Mouse (Mus musculus) heart, embryonic 14.5 days (tissue): ENCODE data around the gene Phc2. TPM values are rescaled to one million over a fixed set of nuclear protein-coding genes. Genes with fewer than 3 reads are reported as not detected.

Experiments used
- ATAC-seq: fragments of 200-750 bp; cut with Nextera tagmentation; 2 replicates; pipeline ENCODE4 v1.8.0; 2017; ENCODE audit warnings: low read depth, moderate TSS enrichment; ENCODE audit not compliant: insufficient number of reproducible peaks, insufficient read depth, low FRiP score
- H3K27ac ChIP-seq, 2 experiments: fragments of 200-500 bp in 1 of 2; fragments of 300-500 bp in 1 of 2; sonication (generic) in 1 of 2; replicated peaks in 1 of 2; 2 replicates each; pipeline ENCODE4 v1.5.1; 2012 to 2014; ENCODE audit warnings: low read depth in 2 of 2, low read length in 2 of 2, control low read depth in 1 of 2, mild to moderate bottlenecking in 1 of 2, mixed read lengths in 1 of 2; ENCODE audit not compliant: control insufficient read depth in 1 of 2, insufficient read depth in 1 of 2
- H3K27me3 ChIP-seq: fragments of 300-500 bp; sonication (generic); 2 replicates; pipeline ENCODE4 v1.6.1; 2014; ENCODE audit warnings: mild to moderate bottlenecking, low read length, control low read depth; ENCODE audit not compliant: control insufficient read depth, insufficient read depth
- H3K36me3 ChIP-seq: fragments of 300-500 bp; sonication (generic); 2 replicates; pipeline ENCODE4 v1.6.1; 2014; ENCODE audit warnings: mild to moderate bottlenecking, control low read depth, low read length, mixed read lengths; ENCODE audit not compliant: control insufficient read depth, insufficient read depth
- H3K4me1 ChIP-seq, 2 experiments: fragments of 200-500 bp in 1 of 2; fragments of 300-500 bp in 1 of 2; sonication (generic) in 1 of 2; 2 replicates each; pipeline ENCODE4 v1.6.1; 2012 to 2014; ENCODE audit warnings: low read length in 2 of 2, control low read depth in 1 of 2, mixed read lengths in 1 of 2; ENCODE audit not compliant: control insufficient read depth in 2 of 2, insufficient read depth in 2 of 2
- H3K4me2 ChIP-seq: fragments of 300-500 bp; sonication (generic); 2 replicates; pipeline ENCODE4 v1.6.1; 2014; ENCODE audit warnings: mild to moderate bottlenecking, low read length
- H3K4me3 ChIP-seq, 2 experiments: fragments of 200-500 bp in 1 of 2; fragments of 300-500 bp in 1 of 2; sonication (generic) in 1 of 2; 2 replicates each; pipeline ENCODE4 v1.5.1; 2012 to 2014; ENCODE audit warnings: low read length in 2 of 2, mild to moderate bottlenecking in 2 of 2, control low read depth in 1 of 2, low read depth in 1 of 2, moderate library complexity in 1 of 2; ENCODE audit not compliant: control insufficient read depth in 1 of 2, insufficient read depth in 1 of 2
- H3K9ac ChIP-seq: fragments of 300-500 bp; sonication (generic); 2 replicates; pipeline ENCODE4 v1.6.1; 2014; ENCODE audit warnings: mild to moderate bottlenecking, low read length
- H3K9me3 ChIP-seq: fragments of 300-500 bp; sonication (generic); 2 replicates; pipeline ENCODE4 v1.6.1; 2016; ENCODE audit warnings: low read length, control low read depth; ENCODE audit not compliant: control insufficient read depth
- WGBS: fragments of 180-500 bp; shearing (Covaris S2); extraction: QIAGEN DNeasy Blood & Tissue Kit; methylation state at CpG from one replicate; pipeline ENCODE4 v1.1.7; 2014; 5-methylcytosine and 5-hydroxymethylcytosine counted together
- polyA plus RNA-seq: library from polyadenylated mRNA; unstranded; fragments of >200 nt; fragmentation: Nextera tagmentation; extraction: Ambion mirVana; gene quantifications from 2 replicates; pipeline ENCODE4 v1.2.1, GENCODE M21; 2014

Gene Phc2
- polyA plus RNA-seq, 1 experiment from 2014 or later: 42.5 TPM

DNA sequence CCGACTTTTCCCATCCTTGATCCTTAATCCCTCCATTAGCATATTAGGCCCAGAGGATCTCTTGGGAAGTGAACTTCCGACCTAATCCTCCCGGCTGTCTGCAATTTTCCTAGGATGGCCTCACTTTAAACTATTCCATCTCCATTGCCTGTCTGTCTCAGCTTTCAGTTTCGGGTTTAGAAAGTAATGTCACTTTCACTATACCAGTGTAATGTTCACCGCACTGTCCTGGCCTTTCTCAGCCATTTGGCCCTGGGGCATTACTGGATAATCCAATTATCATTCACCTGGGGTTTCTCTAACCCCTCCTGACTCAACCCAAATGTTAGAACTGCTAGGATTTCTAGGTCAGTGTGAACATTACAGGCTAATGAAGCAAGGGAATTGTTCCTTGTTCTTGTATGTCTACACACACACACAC lies 73.9 kb downstream of the Phc2 start:
- H3K4me1 ChIP-seq: peaks cover 30 to 61% of the 10 kb centered on the region in 2 experiments

DNA sequence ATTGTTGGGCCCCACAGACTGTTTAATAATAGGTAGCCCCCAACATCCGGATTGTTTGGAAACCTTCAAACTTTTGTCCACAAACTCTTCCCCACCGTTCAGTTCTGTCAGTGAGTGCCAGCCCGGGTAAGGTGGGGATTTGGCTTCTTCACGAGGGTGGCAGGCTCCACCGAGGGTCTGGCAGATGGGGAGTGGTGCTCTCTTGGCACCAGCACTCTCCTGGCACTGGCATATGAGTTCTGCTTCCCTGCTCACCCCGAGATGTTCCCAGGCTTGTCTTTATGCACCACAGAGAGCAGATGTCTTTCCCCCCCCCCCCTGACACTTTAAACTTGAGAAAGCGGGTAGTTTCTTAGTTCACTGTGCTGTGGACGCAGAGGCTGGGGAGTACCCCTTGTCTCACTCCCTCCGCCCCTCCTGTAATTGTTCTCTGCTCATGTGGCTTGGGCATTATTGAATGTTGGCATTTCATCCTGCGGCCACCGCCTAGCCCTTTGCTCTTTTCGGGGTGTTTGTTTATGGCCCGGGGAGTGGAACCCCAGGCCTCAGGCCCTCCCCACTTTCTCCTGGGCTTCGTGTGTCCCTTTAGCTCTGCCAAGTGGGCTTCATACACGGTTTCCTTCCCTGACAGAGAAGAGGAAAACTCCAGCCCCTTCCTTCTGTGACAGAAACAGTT lies 74.7 kb downstream of the Phc2 start:
- 33% methylated on average over 15 of the region's 15 CpGs for WGBS
- ATAC-seq: no peak
- Histone ChIP-seq H3K4me1 (peaks cover 30 to 62% of the 10 kb centered on the region in 2 experiments), H3K36me3 (peaks cover 12% of the 10 kb centered on the region), H3K27me3 (no peaks in the 10 kb centered on the region), H3K9ac (peak overlapping the region; percentile 96), H3K4me2 (peak overlapping the region; percentile 84), H3K9me3 (no peaks in the 10 kb centered on the region), H3K4me3 (peak overlapping the region; percentile 66 to 97), H3K27ac (peak overlapping the region; percentile 83 to 94)

More for the DNA sequence above, 73.9 kb downstream of the Phc2 start:
- peaks cover 12% of the 10 kb centered on the region for H3K36me3 ChIP-seq
- peak overlapping the region; percentile 83 to 94 for H3K27ac ChIP-seq
- no peaks in the 10 kb centered on the region for H3K27me3 ChIP-seq
- H3K9ac ChIP-seq: peak overlapping the region; percentile 96
- ATAC-seq: no peak
- peak overlapping the region; percentile 66 to 97 for H3K4me3 ChIP-seq
- peak overlapping the region; percentile 84 for H3K4me2 ChIP-seq
- no peaks in the 10 kb centered on the region for H3K9me3 ChIP-seq
- WGBS: under 1% methylated on average over 5 of the region's 5 CpGs

DNA sequence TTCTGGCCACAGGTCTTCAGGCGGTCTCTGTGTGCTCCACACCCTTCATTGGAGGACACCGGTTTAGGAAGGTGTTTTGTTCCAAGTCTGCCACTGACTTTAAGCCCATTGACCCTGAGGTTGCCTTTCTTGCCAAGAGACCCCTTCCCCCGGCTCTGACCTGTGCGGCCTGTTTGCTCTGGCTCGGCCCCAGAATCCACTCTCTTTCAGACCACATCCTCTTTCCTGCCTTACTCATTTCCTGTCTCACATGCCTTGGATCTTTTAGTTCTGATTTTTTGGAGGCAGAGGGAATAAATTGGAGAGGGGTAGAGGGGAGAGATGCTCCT lies 75.2 kb downstream of the Phc2 start:
- 38% methylated on average over 5 of the region's 5 CpGs for WGBS
- Histone ChIP-seq H3K4me3 (peak overlapping the region; percentile 66 to 97), H3K4me1 (peaks cover 32 to 63% of the 10 kb centered on the region in 2 experiments), H3K27me3 (no peaks in the 10 kb centered on the region), H3K4me2 (peak overlapping the region; percentile 84), H3K9ac (peak overlapping the region; percentile 96), H3K27ac (peak overlapping the region; percentile 83 to 94), H3K9me3 (no peaks in the 10 kb centered on the region), H3K36me3 (peaks cover 12% of the 10 kb centered on the region)
- ATAC-seq: no peak

DNA sequence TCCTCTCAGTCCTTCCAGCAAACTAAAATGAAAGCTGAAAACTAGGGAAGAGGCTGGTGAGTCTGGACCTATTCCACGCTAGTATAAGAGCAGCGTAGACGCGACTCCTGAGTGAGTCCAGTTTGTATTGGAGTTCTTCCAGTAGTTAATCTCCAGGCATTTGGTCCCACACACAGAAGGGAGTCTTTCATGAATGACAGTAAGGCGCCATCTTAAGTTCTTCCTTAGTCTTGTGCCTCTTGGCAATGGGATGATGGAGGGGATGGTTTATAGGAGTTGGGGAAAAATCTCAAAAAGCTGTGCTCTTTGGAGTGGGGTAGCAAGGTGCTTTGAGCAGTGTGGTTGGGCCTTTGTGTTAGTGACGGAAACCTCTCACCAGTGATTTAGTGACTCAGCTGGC lies 75.8 kb downstream of the Phc2 start:
- peak overlapping the region in 1 of 2 experiments; percentile 66; a peak in 2 of 4 replicates for H3K4me3 ChIP-seq
- no peak for ATAC-seq
- H3K36me3 ChIP-seq: peaks cover 12% of the 10 kb centered on the region
- H3K4me1 ChIP-seq: peaks cover 34 to 69% of the 10 kb centered on the region in 2 experiments
- WGBS: 60% methylated on average over 6 of the region's 6 CpGs
- no peaks in the 10 kb centered on the region for H3K27me3 ChIP-seq
- peak overlapping the region; percentile 84 for H3K4me2 ChIP-seq
- H3K9me3 ChIP-seq: no peaks in the 10 kb centered on the region
- H3K9ac ChIP-seq: peak overlapping the region; percentile 96
- H3K27ac ChIP-seq: peak overlapping the region; percentile 83 to 94

DNA sequence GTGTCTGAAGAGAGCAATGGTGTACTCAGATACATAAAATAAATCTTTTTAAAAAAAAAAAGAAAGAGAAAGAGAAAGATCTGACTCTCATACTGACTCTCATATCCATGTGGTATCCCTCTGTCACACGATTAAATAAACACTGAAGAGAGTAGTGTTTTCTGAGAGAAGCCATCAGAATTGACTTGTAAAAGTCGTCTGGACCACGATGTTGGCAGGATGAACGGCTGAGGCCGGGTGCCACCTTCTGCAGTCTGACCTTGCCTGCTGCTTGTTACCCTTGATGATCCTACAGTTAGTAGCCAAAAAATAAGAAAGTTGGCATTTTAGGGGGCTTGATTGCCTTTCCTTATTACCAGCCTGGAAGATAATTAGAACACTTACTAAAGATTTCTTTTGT lies 78.3 kb downstream of the Phc2 start:
- peaks cover 16% of the 10 kb centered on the region for H3K36me3 ChIP-seq
- WGBS: 40% methylated on average over 5 of the region's 5 CpGs
- peaks cover 50 to 90% of the 10 kb centered on the region in 2 experiments for H3K4me1 ChIP-seq
- no peak overlapping the region for H3K4me3 ChIP-seq
- H3K4me2 ChIP-seq: peak overlapping the region; percentile 1; the same call in 1 of the 2 replicates
- no peak for ATAC-seq
- no peaks in the 10 kb centered on the region for H3K27me3 ChIP-seq
- no peak overlapping the region; a peak in 1 of 4 replicates for H3K27ac ChIP-seq
- no peak overlapping the region for H3K9ac ChIP-seq
- H3K9me3 ChIP-seq: no peaks in the 10 kb centered on the region

DNA sequence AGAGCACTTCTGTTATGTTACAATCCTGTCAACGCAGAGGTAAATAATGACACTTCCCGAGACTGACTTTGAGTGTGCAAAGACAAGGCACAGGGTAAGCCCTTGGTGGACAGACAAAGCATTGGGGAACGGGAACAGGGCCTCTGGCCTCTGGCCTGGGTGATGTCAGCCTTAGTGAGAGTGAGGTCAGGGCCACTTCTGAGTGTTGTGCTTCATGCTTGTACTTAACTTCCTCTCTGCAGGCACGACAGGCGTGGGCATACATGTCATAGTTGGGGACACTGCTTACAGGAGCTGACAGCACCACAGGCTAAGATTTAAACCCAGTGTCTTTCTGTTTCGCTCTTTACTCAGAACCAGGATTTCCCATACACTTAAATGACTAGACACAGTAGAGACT lies 79.0 kb downstream of the Phc2 start:
- no peaks in the 10 kb centered on the region for H3K9me3 ChIP-seq
- WGBS: 15% methylated on average over 6 of the region's 6 CpGs
- peak overlapping the region; percentile 46 for H3K4me2 ChIP-seq
- H3K27ac ChIP-seq: peak overlapping the region; percentile 80 to 83
- no peaks in the 10 kb centered on the region for H3K27me3 ChIP-seq
- no peak for ATAC-seq
- H3K36me3 ChIP-seq: peaks cover 16% of the 10 kb centered on the region
- H3K4me3 ChIP-seq: no peak overlapping the region
- H3K9ac ChIP-seq: 0 out of 2 replicates have a peak overlapping the region, but pooled peaks have one; percentile 44
- H3K4me1 ChIP-seq: peaks cover 55 to 96% of the 10 kb centered on the region in 2 experiments

DNA sequence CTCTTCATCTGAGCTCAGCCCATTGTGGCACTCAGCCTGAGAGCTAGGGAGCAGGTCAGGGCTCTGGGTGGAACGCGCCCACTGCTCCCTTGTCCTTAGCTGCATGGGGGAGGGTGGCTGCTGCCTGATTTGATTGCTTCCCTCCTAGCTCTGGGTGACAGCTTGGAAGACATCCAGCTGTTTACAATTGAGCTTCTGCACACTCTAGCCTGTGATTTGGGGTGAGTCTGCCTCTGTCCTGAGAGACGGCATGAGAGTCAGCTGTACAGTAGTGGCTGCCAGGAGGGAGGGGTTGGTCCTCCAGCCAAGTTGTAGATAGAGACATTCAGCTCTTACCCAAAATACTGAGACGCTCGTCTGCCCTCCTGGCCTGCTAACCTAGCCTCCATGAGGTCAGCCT lies 79.7 kb downstream of the Phc2 start:
- H3K9ac ChIP-seq: 0 out of 2 replicates have a peak overlapping the region, but pooled peaks have one; percentile 23
- H3K27me3 ChIP-seq: no peaks in the 10 kb centered on the region
- peak; percentile 71 for ATAC-seq
- H3K27ac ChIP-seq: peak overlapping the region; percentile 80 to 83
- no peak overlapping the region for H3K4me3 ChIP-seq
- H3K36me3 ChIP-seq: peaks cover 16% of the 10 kb centered on the region
- no peaks in the 10 kb centered on the region for H3K9me3 ChIP-seq
- H3K4me1 ChIP-seq: peaks cover 53 to 90% of the 10 kb centered on the region in 2 experiments
- H3K4me2 ChIP-seq: peak overlapping the region; percentile 46
- WGBS: 7% methylated on average over 5 of the region's 5 CpGs
